Mouse (Mus musculus): ENCODE results near the gene Alx1.

Gene Alx1

GRCm38 (mm10) chr10:103029730-103030490 lies at the start of gene Alx1:
TSS of gene Alx1 (minus strand) at chr10:103030215.
- in situ Hi-C loops (cut with MboI, MseI): no loop called here

- in situ Hi-C loops (cut with MboI, MseI): no loop called here
Observed at GRCm38 (mm10) chr10:103049593-103049992, 19.6 kb upstream of the Alx1 start.

GRCm38 (mm10) chr10:103046623-103047022 lies 16.6 kb upstream of the Alx1 start:
- in situ Hi-C loops (cut with MboI, MseI): no loop called here

GRCm38 (mm10) chr10:103045019-103045418 lies 15.0 kb upstream of the Alx1 start:
- in situ Hi-C loops (cut with MboI, MseI): no loop called here

- in situ Hi-C loops (cut with MboI, MseI): no loop called here
Observed at GRCm38 (mm10) chr10:103035002-103035640, 5.1 kb upstream of the Alx1 start.

- in situ Hi-C loops (cut with MboI, MseI): no loop called here
Observed at GRCm38 (mm10) chr10:103030931-103031330, 916 bp upstream of the Alx1 start.

- in situ Hi-C loops (cut with MboI, MseI): no loop called here
Observed at GRCm38 (mm10) chr10:103029132-103029729, 784 bp downstream of the Alx1 start.

GRCm38 (mm10) chr10:103028253-103029131 lies 1.5 kb downstream of the Alx1 start:
- in situ Hi-C loops (cut with MboI, MseI): no loop called here

- in situ Hi-C loops (cut with MboI, MseI): no loop called here
Observed at GRCm38 (mm10) chr10:103027931-103028252, 2.1 kb downstream of the Alx1 start.

GRCm38 (mm10) chr10:103027226-103027930 lies 2.6 kb downstream of the Alx1 start:
- in situ Hi-C loops (cut with MboI, MseI): no loop called here

- in situ Hi-C loops (cut with MboI, MseI): no loop called here
Observed at GRCm38 (mm10) chr10:103026636-103027225, 3.3 kb downstream of the Alx1 start.

GRCm38 (mm10) chr10:103002556-103002955 lies 27.5 kb downstream of the Alx1 start:
- in situ Hi-C loops (cut with MboI, MseI): no loop called here

GRCm38 (mm10) chr10:103000902-103001301 lies 29.1 kb downstream of the Alx1 start:
- in situ Hi-C loops (cut with MboI, MseI): no loop called here

GRCm38 (mm10) chr10:102999584-102999983 lies 30.4 kb downstream of the Alx1 start:
- in situ Hi-C loops (cut with MboI, MseI): no loop called here

- in situ Hi-C loops (cut with MboI, MseI): no loop called here
Observed at GRCm38 (mm10) chr10:102975106-102975505, 54.9 kb downstream of the Alx1 start.

GRCm38 (mm10) chr10:102959602-102960001 lies 70.4 kb downstream of the Alx1 start:
- in situ Hi-C loops (cut with MboI, MseI): no loop called here
